Mouse (Mus musculus) cerebellum, adult 8-10 months (tissue): ENCODE data around the gene Padi4.

Experiments used
- DNase-seq: peaks from one replicate; pipeline ENCODE4 v3.0.0; 2022

Gene Padi4

GRCm38 (mm10) chr4:140701049-140701715 is 72.9 kb downstream of the Padi4 start:
- DNase-seq, result peak; percentile 80

GRCm38 (mm10) chr4:140700269-140701018 is 73.6 kb downstream of the Padi4 start, which contains the start of gene Rcc2:
TSS of gene Rcc2 (plus strand) at chr4:140700541.
- no peak for DNase-seq

- DNase-seq, result peak; percentile 68
Measured at GRCm38 (mm10) chr4:140699441-140700127, 74.5 kb downstream of the Padi4 start.
